Mouse (Mus musculus): ENCODE data around the gene Pink1. TPM values are rescaled to one million over a fixed set of nuclear protein-coding genes. Genes with fewer than 3 reads are reported as not detected.
A peak's percentile ranks its signal among the peaks of the same experiment; 100 is the strongest.

Pink1 gene
- polyA plus RNA-seq, 1 experiment, result not detected

- Histone ChIP-seq H3K4me1 (ENCODE audit: control insufficient read depth, insufficient read depth, low read length) (peaks cover 31% of the 10 kb centered on the region), H3K4me3 (ENCODE audit: insufficient read depth, low read depth, low read length) (no peak overlapping the region), H3K27ac (ENCODE audit: insufficient read depth, low read depth, low read length) (no peak overlapping the region)
- TF ChIP-seq POLR2A (IDR thresholded peaks at IDR 0.05; ENCODE audit: insufficient read depth, low read depth, low read length) (no peak), CTCF (IDR thresholded peaks at IDR 0.05; ENCODE audit: insufficient read depth, low read depth, low read length) (no peak)
- WGBS, result 31% methylated on average over 4 of the region's 4 CpGs
Observed at GRCm38 (mm10) chr4:138322692-138323091, 3.4 kb downstream of the Pink1 start.

GRCm38 (mm10) chr4:138321488-138321887 is 4.6 kb downstream of the Pink1 start:
- TF ChIP-seq CTCF (IDR thresholded peaks at IDR 0.05; ENCODE audit: insufficient read depth, low read depth, low read length), result no peak
- TF ChIP-seq POLR2A (IDR thresholded peaks at IDR 0.05; ENCODE audit: insufficient read depth, low read depth, low read length), result no peak
- WGBS, result 68% methylated on average over 7 of the region's 7 CpGs
- H3K27ac ChIP-seq (ENCODE audit: insufficient read depth, low read depth, low read length), result no peak overlapping the region
- peaks cover 30% of the 10 kb centered on the region for H3K4me1 ChIP-seq (ENCODE audit: control insufficient read depth, insufficient read depth, low read length)
- H3K4me3 ChIP-seq (ENCODE audit: insufficient read depth, low read depth, low read length), result no peak overlapping the region

- Histone ChIP-seq H3K4me1 (ENCODE audit: control insufficient read depth, insufficient read depth, low read length) (peaks cover 31% of the 10 kb centered on the region), H3K27ac (ENCODE audit: insufficient read depth, low read depth, low read length) (no peak overlapping the region), H3K4me3 (ENCODE audit: insufficient read depth, low read depth, low read length) (no peak overlapping the region)
- WGBS, result 78% methylated on average over 11 of the region's 11 CpGs
- TF ChIP-seq POLR2A (IDR thresholded peaks at IDR 0.05; ENCODE audit: insufficient read depth, low read depth, low read length) (no peak), CTCF (IDR thresholded peaks at IDR 0.05; ENCODE audit: insufficient read depth, low read depth, low read length) (no peak)
Observed at GRCm38 (mm10) chr4:138320711-138321110, 5.4 kb downstream of the Pink1 start.

DNA sequence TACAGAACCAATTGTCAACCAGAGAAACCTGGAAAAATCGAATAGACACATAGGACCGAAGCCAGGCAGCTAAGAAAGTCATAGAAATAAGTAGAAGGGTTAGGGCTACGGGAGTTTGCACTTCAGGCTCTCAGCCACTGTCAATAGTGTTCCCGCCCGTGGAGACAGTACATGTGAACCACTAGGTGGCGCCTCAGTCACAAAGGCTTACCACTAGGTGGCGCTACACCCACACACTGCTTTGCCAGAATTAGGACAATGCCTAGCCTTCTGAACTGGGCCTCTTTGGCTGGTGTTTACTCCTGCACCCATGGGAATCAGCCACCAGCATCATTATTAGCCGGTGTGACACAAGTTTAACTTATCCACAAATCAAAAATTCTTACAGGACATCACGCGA is 6.6 kb downstream of the Pink1 start:
- H3K4me1 ChIP-seq (ENCODE audit: control insufficient read depth, insufficient read depth, low read length), result peaks cover 29% of the 10 kb centered on the region
- no peak overlapping the region for H3K27ac ChIP-seq (ENCODE audit: insufficient read depth, low read depth, low read length)
- 25% methylated on average over 10 of the region's 10 CpGs for WGBS
- no peak overlapping the region for H3K4me3 ChIP-seq (ENCODE audit: insufficient read depth, low read depth, low read length)
- TF ChIP-seq CTCF (IDR thresholded peaks at IDR 0.05; ENCODE audit: insufficient read depth, low read depth, low read length) (peak; percentile 90), POLR2A (IDR thresholded peaks at IDR 0.05; ENCODE audit: insufficient read depth, low read depth, low read length) (no peak)

- Histone ChIP-seq H3K4me3 (ENCODE audit: insufficient read depth, low read depth, low read length) (no peak overlapping the region), H3K4me1 (ENCODE audit: control insufficient read depth, insufficient read depth, low read length) (peaks cover 26% of the 10 kb centered on the region), H3K27ac (ENCODE audit: insufficient read depth, low read depth, low read length) (no peak overlapping the region)
- TF ChIP-seq POLR2A (IDR thresholded peaks at IDR 0.05; ENCODE audit: insufficient read depth, low read depth, low read length), result no peak
- peak; percentile 85; the same call in 1 of the 2 replicates for TF ChIP-seq CTCF (IDR thresholded peaks at IDR 0.05; ENCODE audit: insufficient read depth, low read depth, low read length)
- 54% methylated on average over 6 of the region's 6 CpGs for WGBS
Observed at GRCm38 (mm10) chr4:138318509-138319266, 7.4 kb downstream of the Pink1 start.

DNA sequence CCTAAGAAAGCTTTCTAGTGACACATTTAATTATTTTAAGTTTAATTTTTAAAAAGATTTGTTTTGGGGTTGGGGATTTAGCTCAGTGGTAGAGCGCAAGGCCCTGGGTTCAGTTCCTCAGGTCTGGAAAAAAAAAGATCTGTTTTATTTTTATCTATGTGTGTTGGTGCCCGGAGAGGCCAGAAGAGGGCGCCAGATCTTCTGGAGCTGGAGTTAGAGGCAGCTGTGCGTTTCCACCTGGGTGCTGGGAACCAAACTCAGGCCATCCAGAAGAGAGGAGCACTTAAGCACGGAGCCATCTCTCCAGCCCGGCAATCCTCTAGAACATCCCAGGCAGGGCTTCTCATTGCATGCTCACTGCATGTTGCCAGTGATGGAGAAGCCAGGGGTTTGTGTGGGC is 9.7 kb downstream of the Pink1 start:
- TF ChIP-seq CTCF (IDR thresholded peaks at IDR 0.05; ENCODE audit: insufficient read depth, low read depth, low read length) (0 out of 2 replicates have a peak, but pooled peaks have one; percentile 24), POLR2A (IDR thresholded peaks at IDR 0.05; ENCODE audit: insufficient read depth, low read depth, low read length) (no peak)
- 86% methylated on average over 6 of the region's 6 CpGs for WGBS
- no peak overlapping the region for H3K27ac ChIP-seq (ENCODE audit: insufficient read depth, low read depth, low read length)
- H3K4me1 ChIP-seq (ENCODE audit: control insufficient read depth, insufficient read depth, low read length), result peaks cover 17% of the 10 kb centered on the region; the same call in 1 of the 2 replicates
- no peak overlapping the region for H3K4me3 ChIP-seq (ENCODE audit: insufficient read depth, low read depth, low read length)

DNA sequence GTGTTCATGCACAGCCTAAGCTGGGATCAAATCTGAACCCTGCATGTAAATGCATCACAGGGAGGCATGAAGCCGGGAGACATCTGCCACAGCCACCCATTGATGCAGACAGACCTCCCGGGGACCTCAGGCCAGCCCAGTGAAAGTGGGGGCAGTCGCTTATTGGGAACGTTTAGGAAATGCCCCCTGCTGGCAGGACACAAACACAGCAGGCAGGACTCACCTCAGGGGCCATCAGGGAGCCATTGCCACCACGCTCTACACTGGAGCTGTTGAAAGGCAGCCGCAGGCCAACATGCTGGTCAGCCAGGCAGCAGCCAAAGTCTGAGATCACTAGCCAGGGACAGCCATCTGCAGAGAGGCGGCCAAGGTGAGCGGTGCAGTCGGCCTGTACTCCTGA is 10.3 kb downstream of the Pink1 start:
- Histone ChIP-seq H3K4me3 (ENCODE audit: insufficient read depth, low read depth, low read length) (no peak overlapping the region), H3K4me1 (ENCODE audit: control insufficient read depth, insufficient read depth, low read length) (peaks cover 17% of the 10 kb centered on the region; the same call in 1 of the 2 replicates), H3K27ac (ENCODE audit: insufficient read depth, low read depth, low read length) (no peak overlapping the region)
- TF ChIP-seq CTCF (IDR thresholded peaks at IDR 0.05; ENCODE audit: insufficient read depth, low read depth, low read length) (0 out of 2 replicates have a peak, but pooled peaks have one; percentile 41), POLR2A (IDR thresholded peaks at IDR 0.05; ENCODE audit: insufficient read depth, low read depth, low read length) (no peak)
- WGBS, result 68% methylated on average over 9 of the region's 9 CpGs

DNA sequence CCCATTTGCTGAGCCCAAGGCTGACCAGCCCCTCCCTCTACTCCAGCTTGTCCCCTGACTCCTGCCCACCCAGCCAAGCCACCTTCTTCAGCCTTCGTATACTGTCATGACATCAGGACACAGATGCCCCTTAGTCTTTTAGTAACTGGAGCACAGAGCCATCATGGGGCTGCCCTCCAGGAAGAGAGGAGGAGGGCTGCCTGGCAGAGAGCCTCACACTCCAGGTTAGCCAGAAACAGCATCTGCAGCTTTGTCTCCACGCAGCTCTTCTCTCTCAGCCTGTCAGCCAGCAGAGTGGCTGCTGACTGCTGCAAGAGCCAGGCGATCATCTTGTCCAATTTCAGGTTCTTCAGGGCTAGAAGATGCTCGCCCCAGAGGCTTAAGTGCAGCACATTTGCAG is 12.3 kb downstream of the Pink1 start:
- H3K27ac ChIP-seq (ENCODE audit: insufficient read depth, low read depth, low read length), result no peak overlapping the region
- H3K4me3 ChIP-seq (ENCODE audit: insufficient read depth, low read depth, low read length), result no peak overlapping the region
- no peak for TF ChIP-seq POLR2A (IDR thresholded peaks at IDR 0.05; ENCODE audit: insufficient read depth, low read depth, low read length)
- no peak for TF ChIP-seq CTCF (IDR thresholded peaks at IDR 0.05; ENCODE audit: insufficient read depth, low read depth, low read length)
- WGBS, result 75% methylated on average over 4 of the region's 4 CpGs
- H3K4me1 ChIP-seq (ENCODE audit: control insufficient read depth, insufficient read depth, low read length), result 0 out of 2 replicates have a peak, but pooled peaks cover 9% of the 10 kb centered on the region

GRCm38 (mm10) chr4:138313021-138313420 is 13.1 kb downstream of the Pink1 start:
- TF ChIP-seq CTCF (IDR thresholded peaks at IDR 0.05; ENCODE audit: insufficient read depth, low read depth, low read length) (no peak), POLR2A (IDR thresholded peaks at IDR 0.05; ENCODE audit: insufficient read depth, low read depth, low read length) (no peak)
- Histone ChIP-seq H3K4me1 (ENCODE audit: control insufficient read depth, insufficient read depth, low read length) (0 out of 2 replicates have a peak, but pooled peaks cover 6% of the 10 kb centered on the region), H3K4me3 (ENCODE audit: insufficient read depth, low read depth, low read length) (no peak overlapping the region), H3K27ac (ENCODE audit: insufficient read depth, low read depth, low read length) (no peak overlapping the region)
- 87% methylated on average over 11 of the region's 11 CpGs for WGBS

Data from olfactory bulb, adult 2 months (tissue).